Mouse (Mus musculus): ENCODE results near the gene Fam43b.

DNA sequence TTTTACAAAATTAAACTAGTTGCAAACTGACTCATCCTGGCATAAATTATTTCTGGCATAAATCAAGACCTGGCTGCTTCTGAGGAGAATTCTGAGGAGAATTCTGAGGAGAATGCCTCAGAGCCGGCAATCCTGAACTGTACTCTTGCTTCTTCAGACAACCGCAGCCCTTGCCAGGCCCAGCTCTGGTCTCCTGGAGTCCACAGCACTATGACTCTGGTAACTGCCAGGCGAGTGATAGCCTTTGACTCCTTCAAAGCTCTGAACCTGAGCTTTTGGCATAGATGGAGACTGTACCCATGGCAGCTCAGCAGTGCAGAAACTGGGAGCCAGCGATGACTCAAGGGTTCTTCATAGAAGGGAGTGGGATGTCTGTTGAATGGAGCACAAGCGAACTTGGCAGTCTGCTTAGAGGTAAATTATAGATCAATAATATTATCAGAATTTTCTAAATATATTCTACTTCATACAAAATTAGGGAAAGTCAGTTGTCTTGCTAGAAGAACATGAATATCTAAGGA is 25.3 kb downstream of the Fam43b start:
- TF ChIP-seq CTCF (IDR thresholded peaks at IDR 0.05), result no peak
- TF ChIP-seq EP300 (IDR thresholded peaks at IDR 0.05), result no peak
